Mouse (Mus musculus): ENCODE measurements around the gene Sh3kbp1.

DNA sequence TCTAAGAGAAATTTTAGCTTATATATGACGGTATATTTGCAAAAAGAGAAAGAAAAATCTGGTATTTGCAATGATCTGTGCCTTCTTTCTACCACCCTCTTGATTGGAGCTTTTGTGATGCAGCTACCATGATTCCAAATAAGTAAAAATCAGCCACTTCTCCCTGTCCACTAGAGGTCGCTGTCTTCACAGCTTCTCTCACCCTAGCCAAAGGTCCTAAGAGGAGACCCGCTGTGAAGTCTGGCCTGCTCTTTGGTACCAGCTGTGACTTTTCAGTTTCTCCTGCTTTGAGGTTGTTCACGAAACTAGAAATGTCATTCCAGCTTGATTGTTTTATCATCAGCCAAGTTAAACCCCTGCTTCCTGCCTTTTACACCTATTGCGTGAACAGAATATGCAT is 346.7 kb downstream of the Sh3kbp1 start:
- peak; percentile 16; the same call in 1 of the 2 replicates for TF ChIP-seq CTCF (IDR thresholded peaks at IDR 0.05; ENCODE audit: extremely low read depth, insufficient read depth, insufficient read length, insufficient replicate concordance)
- TF ChIP-seq POLR2A (IDR thresholded peaks at IDR 0.05; ENCODE audit: low read depth, low read length) = no peak

All from spleen, adult 2 months (tissue).